ENCODE assay signal across 24 mouse cellular contexts in the genomic region with DNA sequence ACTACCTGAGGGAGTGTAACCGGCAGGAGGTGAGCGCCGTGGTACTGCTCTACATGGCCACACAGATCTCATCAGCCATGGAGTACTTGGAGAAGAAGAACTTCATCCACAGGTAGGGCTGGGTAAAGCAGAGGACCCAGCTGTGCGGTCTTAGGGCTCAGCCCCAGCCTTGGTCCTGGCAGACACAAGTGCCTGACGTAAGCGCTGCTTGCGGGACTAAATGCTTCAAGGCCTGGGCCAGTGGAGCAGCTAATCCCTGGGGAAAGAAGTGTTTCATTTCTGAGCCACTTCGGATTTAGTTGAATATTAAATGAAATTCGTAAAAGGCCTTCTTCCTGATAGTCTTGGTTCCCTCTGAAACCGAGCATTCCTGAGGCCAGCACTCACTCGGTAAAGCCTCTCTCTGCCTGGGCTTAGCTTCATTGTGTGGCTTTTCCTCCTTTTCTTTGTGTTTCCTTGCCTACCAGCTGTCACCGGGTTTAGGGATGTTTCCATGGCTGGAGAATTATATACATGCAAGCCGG. TPM values are rescaled to one million over a fixed set of nuclear protein-coding genes. Genes with fewer than 3 reads are reported as not detected.
DNase-seq lines count a peak whose midpoint lies in the region; ATAC-seq and TF ChIP-seq lines count a peak whose summit lies in the region.
"Had no signal": no experiment of that assay in that cellular context is flagged by ENCODE, and none has a peak within 500 bp of the region (broad histone marks: within the 10 kb centered on the region; RNA-seq: fewer than 3 reads in every experiment).

No protein-coding gene starts in this region.

- CTCF ChIA-PET in Patski (lab: Charles Lee), result interaction anchor here (1.9 kb wide), 1 partner anchor 107 kb away, joined by 8 read pairs; no protein-coding TSS in a partner anchor

- peaks cover 89% of the 10 kb centered on the region for H3K36me3 ChIP-seq in forebrain, embryonic 12.5 days (replicated peaks)
- peaks cover 12% of the 10 kb centered on the region for H3K36me3 ChIP-seq in forebrain, embryonic 11.5 days (ENCODE audit: control insufficient read depth, insufficient read depth, low read length)
- H3K36me3 ChIP-seq in midbrain, embryonic 14.5 days (ENCODE audit: control insufficient read depth, insufficient read depth, low read length), result peaks cover 66% of the 10 kb centered on the region

- no peak overlapping the region for H3K4me2 ChIP-seq in forebrain, embryonic 12.5 days
- H3K4me2 ChIP-seq in forebrain, embryonic 11.5 days (ENCODE audit: low read depth, low read length, severe bottlenecking), result no peak overlapping the region
- H3K4me2 ChIP-seq in midbrain, embryonic 14.5 days (ENCODE audit: low read length), result no peak overlapping the region
- H3K4me2 ChIP-seq: forebrain, embryonic 15.5 days; heart, embryonic 12.5 days; limb, embryonic 12.5 days; liver, embryonic 13.5 days; lung, embryonic 14.5 days had no signal

- no peaks in the 10 kb centered on the region for H3K4me1 ChIP-seq in forebrain, embryonic 12.5 days
- H3K4me1 ChIP-seq in forebrain, embryonic 11.5 days (replicated peaks; ENCODE audit: control insufficient read depth, insufficient read depth, low read length), result no peaks in the 10 kb centered on the region
- 0 out of 2 replicates have a peak, but pooled peaks cover 2% of the 10 kb centered on the region for H3K4me1 ChIP-seq in midbrain, embryonic 14.5 days (ENCODE audit: control insufficient read depth, insufficient read depth, low read length)
- H3K4me1 ChIP-seq: embryonic facial prominence, embryonic 10.5 days; forebrain, embryonic 15.5 days; heart, embryonic 12.5 days; limb, embryonic 12.5 days; liver, embryonic 13.5 days had no signal

- POLR2A ChIA-PET in Patski (lab: Charles Lee), result interaction anchor here (0.6 kb wide), 1 partner anchor 106 kb away, joined by 4 read pairs; no protein-coding TSS in a partner anchor

- peak overlapping the region; percentile 51 for H3K27ac ChIP-seq in forebrain, embryonic 12.5 days
- H3K27ac ChIP-seq in forebrain, embryonic 11.5 days (ENCODE audit: low read depth, low read length), result no peak overlapping the region
- H3K27ac ChIP-seq in midbrain, embryonic 14.5 days (replicated peaks; ENCODE audit: low read depth, low read length), result peak overlapping the region; percentile 49; the same call in 1 of the 2 replicates
- H3K27ac ChIP-seq: embryonic facial prominence, embryonic 10.5 days; forebrain, embryonic 15.5 days; limb, embryonic 12.5 days; liver, embryonic 13.5 days had no signal

- 85% methylated on average over 13 of the region's 13 CpGs for WGBS in forebrain, embryonic 12.5 days
- WGBS in forebrain, embryonic 11.5 days, result 84% methylated on average over 13 of the region's 13 CpGs
- 60% methylated on average over 13 of the region's 13 CpGs for WGBS in midbrain, embryonic 14.5 days

- no peak for ATAC-seq in forebrain, embryonic 12.5 days (ENCODE audit: low FRiP score)
- no peak for ATAC-seq in forebrain, embryonic 11.5 days (replicated peaks; ENCODE audit: low FRiP score)
- peak; percentile 82 for ATAC-seq in Patski
- no peak for ATAC-seq in midbrain, embryonic 14.5 days (ENCODE audit: low FRiP score, low TSS enrichment)
- ATAC-seq: forebrain, embryonic 15.5 days had no signal

- no peaks in the 10 kb centered on the region for H3K9me3 ChIP-seq in forebrain, embryonic 12.5 days
- H3K9me3 ChIP-seq in forebrain, embryonic 11.5 days (ENCODE audit: control insufficient read depth, low read length), result no peaks in the 10 kb centered on the region
- no peaks in the 10 kb centered on the region for H3K9me3 ChIP-seq in midbrain, embryonic 14.5 days (ENCODE audit: control insufficient read depth, low read length)
- H3K9me3 ChIP-seq: embryonic facial prominence, embryonic 10.5 days; forebrain, embryonic 15.5 days; heart, embryonic 12.5 days; limb, embryonic 12.5 days; liver, embryonic 13.5 days had no signal

- no peak overlapping the region for H3K9ac ChIP-seq in forebrain, embryonic 12.5 days
- no peak overlapping the region for H3K9ac ChIP-seq in forebrain, embryonic 11.5 days (ENCODE audit: low read length)
- H3K9ac ChIP-seq in midbrain, embryonic 14.5 days (replicated peaks; ENCODE audit: low read length), result no peak overlapping the region
- H3K9ac ChIP-seq: forebrain, embryonic 15.5 days; heart, embryonic 12.5 days; limb, embryonic 12.5 days; liver, embryonic 13.5 days; lung, embryonic 14.5 days had no signal

- no peaks in the 10 kb centered on the region for H3K27me3 ChIP-seq in forebrain, embryonic 12.5 days
- no peaks in the 10 kb centered on the region for H3K27me3 ChIP-seq in forebrain, embryonic 11.5 days (ENCODE audit: control insufficient read depth, insufficient read depth, low read length)
- H3K27me3 ChIP-seq in Patski, result no peaks in the 10 kb centered on the region
- H3K27me3 ChIP-seq in midbrain, embryonic 14.5 days (ENCODE audit: control insufficient read depth, insufficient read depth, low read length), result no peaks in the 10 kb centered on the region
- H3K27me3 ChIP-seq: forebrain, embryonic 15.5 days; heart, embryonic 12.5 days; limb, embryonic 12.5 days; liver, embryonic 13.5 days had no signal

- in situ Hi-C loops in Patski (cut with MboI; ENCODE audit: low pct_unique_long_range_greater_than_20kb), result no loop called here

- no peak overlapping the region for H3K4me3 ChIP-seq in forebrain, embryonic 12.5 days (replicated peaks)
- no peak overlapping the region for H3K4me3 ChIP-seq in forebrain, embryonic 11.5 days (ENCODE audit: low read depth, low read length)
- H3K4me3 ChIP-seq in midbrain, embryonic 14.5 days (replicated peaks; ENCODE audit: low read depth, low read length), result no peak overlapping the region
- H3K4me3 ChIP-seq: embryonic facial prominence, embryonic 10.5 days; forebrain, embryonic 15.5 days; heart, embryonic 12.5 days; limb, embryonic 12.5 days; liver, embryonic 13.5 days had no signal

- TF ChIP-seq CTCF in Patski (IDR thresholded peaks at IDR 0.05), result no peak

- DNase-seq in forebrain, embryonic 11.5 days (ENCODE audit: low spot score), result no peak
- DNase-seq in kidney, adult 11 months, result peak; percentile 43
- no peak for DNase-seq in kidney, postnatal 14 days
- DNase-seq in Patski (ENCODE audit: low read depth, low spot score), result peak; percentile 90
- peak; percentile 46 for DNase-seq in midbrain, embryonic 14.5 days
- no peak for DNase-seq in adrenal gland, adult 18-20 months (ENCODE audit: low spot score in 2 of 2)
- no peak for DNase-seq in ovary, postnatal 14 days (ENCODE audit: low spot score)
- DNase-seq: adrenal gland, postnatal 10 days; cerebellum, adult 9-10 months; heart, postnatal 14 days; liver, embryonic 13.5 days; lung, embryonic 14.5 days; lung, postnatal 4 days; thymus, postnatal 25 days had no signal

RNA-seq across cellular contexts. Expression of a gene that starts 19.6 kb away (rescaled TPM):
- polyA plus RNA-seq in forebrain, embryonic 12.5 days (2016; fragmentation: Nextera tagmentation; extraction: Ambion mirVana), result 0.06 TPM in 1 of 2 replicates, not detected in the other
- polyA plus RNA-seq in forebrain, embryonic 11.5 days (2014; fragmentation: Nextera tagmentation; extraction: Ambion mirVana), result 0.16 and 0.24 TPM in 2 replicates
- polyA plus RNA-seq in Patski (2021), result not detected
- 0.13 TPM in 1 of 2 replicates, not detected in the other for polyA plus RNA-seq in midbrain, embryonic 14.5 days (2014; fragmentation: Nextera tagmentation; extraction: Ambion mirVana)
- not detected for total RNA-seq in adrenal gland, adult 18-20 months (2021)
- total RNA-seq: adrenal gland, postnatal 10 days; granulocyte monocyte progenitor cell, adult 5-6 weeks; heart, postnatal 14 days; layer of hippocampus, postnatal 10 days; left cerebral cortex, adult 8-10 months had no signal
- polyA plus RNA-seq: heart, embryonic 12.5 days; large intestine, adult 2 months; lung, embryonic 14.5 days had no signal

RNA-seq across cellular contexts. Expression of a gene that starts 55.0 kb away (rescaled TPM):
- polyA plus RNA-seq in forebrain, embryonic 12.5 days (2016; fragmentation: Nextera tagmentation; extraction: Ambion mirVana), result 1.1 and 1.2 TPM in 2 replicates
- polyA plus RNA-seq in forebrain, embryonic 11.5 days (2014; fragmentation: Nextera tagmentation; extraction: Ambion mirVana), result 0.24 and 0.39 TPM in 2 replicates
- 0.06 TPM for polyA plus RNA-seq in Patski (2021)
- 14.8 and 18.8 TPM in 2 replicates for polyA plus RNA-seq in midbrain, embryonic 14.5 days (2014; fragmentation: Nextera tagmentation; extraction: Ambion mirVana)
- total RNA-seq in adrenal gland, adult 18-20 months (2021), result under 1 TPM in 1 of 2 experiments, not detected in 1; 0.06 TPM
- total RNA-seq: common myeloid progenitor, adult 5-6 weeks; granulocyte monocyte progenitor cell, adult 5-6 weeks had no signal

Comparison
In these comparisons a context has a peak if more than half of its experiments do, and no peak if none do; other contexts are left out.
1. DNase-seq: peak in kidney, adult 11 months (single experiment), Patski (single experiment) and midbrain, embryonic 14.5 days (single experiment); none in forebrain, embryonic 11.5 days (single experiment), kidney, postnatal 14 days (single experiment), adrenal gland, adult 18-20 months (0 of 2) and ovary, postnatal 14 days (single experiment).